Mouse (Mus musculus) intestine, embryonic 16.5 days (tissue): ENCODE results near the gene Eps8l2. TPM values are rescaled to one million over a fixed set of nuclear protein-coding genes. Genes with fewer than 3 reads are reported as not detected.

Experiments used
- ATAC-seq: fragments of 200-750 bp; cut with Nextera tagmentation; 2 replicates; pipeline ENCODE4 v1.8.0; 2017; ENCODE audit warnings: moderate TSS enrichment, moderate library complexity
- H3K27ac ChIP-seq: fragments of 300-500 bp; sonication (generic); 2 replicates; pipeline ENCODE4 v1.5.1; 2014; ENCODE audit warnings: mild to moderate bottlenecking, low read length
- H3K27me3 ChIP-seq: fragments of 300-500 bp; sonication (generic); replicated peaks from 2 replicates; pipeline ENCODE4 v1.6.1; 2014; ENCODE audit warnings: low read length, control low read depth, mixed read lengths; ENCODE audit not compliant: control insufficient read depth, insufficient read depth
- H3K36me3 ChIP-seq: fragments of 300-500 bp; sonication (generic); 2 replicates; pipeline ENCODE4 v1.6.1; 2014; ENCODE audit warnings: low read length, control low read depth; ENCODE audit not compliant: control insufficient read depth, insufficient read depth
- H3K4me1 ChIP-seq: fragments of 300-500 bp; sonication (generic); 2 replicates; pipeline ENCODE4 v1.6.1; 2014; ENCODE audit warnings: low read length, control low read depth, mixed read lengths; ENCODE audit not compliant: control insufficient read depth, insufficient read depth
- H3K4me2 ChIP-seq: fragments of 300-500 bp; sonication (generic); 2 replicates; pipeline ENCODE4 v1.6.1; 2014; ENCODE audit warnings: low read depth, low read length, control low read depth
- H3K4me3 ChIP-seq: fragments of 300-500 bp; sonication (generic); 2 replicates; pipeline ENCODE4 v1.5.1; 2014; ENCODE audit warnings: mild to moderate bottlenecking, low read length
- H3K9ac ChIP-seq: fragments of 300-500 bp; sonication (generic); 2 replicates; pipeline ENCODE4 v1.6.1; 2014; ENCODE audit warnings: low read depth, low read length
- H3K9me3 ChIP-seq: fragments of 300-500 bp; sonication (generic); 2 replicates; pipeline ENCODE4 v1.6.1; 2016; ENCODE audit warnings: low read length, control low read depth; ENCODE audit not compliant: control insufficient read depth
- WGBS: fragments of 180-500 bp; shearing (Covaris S2); extraction: QIAGEN DNeasy Blood & Tissue Kit; methylation state at CpG from one replicate; pipeline ENCODE4 v1.1.7; 2014; 5-methylcytosine and 5-hydroxymethylcytosine counted together
- polyA plus RNA-seq: library from polyadenylated mRNA; unstranded; fragments of >200 nt; fragmentation: Nextera tagmentation; extraction: Ambion mirVana; gene quantifications from 2 replicates; pipeline ENCODE4 v1.2.1, GENCODE M21; 2015

Eps8l2 gene
- polyA plus RNA-seq, 1 experiment from 2014 or later: 191 TPM

- Histone ChIP-seq H3K4me1 (peaks cover 20% of the 10 kb centered on the region), H3K27ac (peak within 1 kb of the TSS; percentile 100), H3K27me3 (no peaks in the 10 kb centered on the region), H3K9ac (peak within 1 kb of the TSS; percentile 95), H3K4me2 (peak within 1 kb of the TSS; percentile 99), H3K9me3 (no peaks in the 10 kb centered on the region), H3K36me3 (peaks cover under 1% of the 10 kb centered on the region; the same call in 1 of the 2 replicates), H3K4me3 (peak within 1 kb of the TSS; percentile 71)
- ATAC-seq: peak; percentile 95
- WGBS: under 1% methylated on average over 105 of the region's 105 CpGs
Measured at GRCm38 (mm10) chr7:141327469-141328372, 11.0 kb upstream of the Eps8l2 start, which contains the start of the genes Deaf1 and Tmem80. Deaf1 (minus strand) TSS chr7:141327690. Tmem80 (plus strand) TSS chr7:141327739.

- Histone ChIP-seq H3K9ac (peak overlapping the region; percentile 95), H3K27ac (peak overlapping the region; percentile 100), H3K4me3 (peak overlapping the region; percentile 71), H3K36me3 (0 out of 2 replicates have a peak, but pooled peaks cover 5% of the 10 kb centered on the region), H3K9me3 (no peaks in the 10 kb centered on the region), H3K4me2 (peak overlapping the region; percentile 66), H3K27me3 (no peaks in the 10 kb centered on the region), H3K4me1 (peaks cover 20% of the 10 kb centered on the region)
- WGBS: 14% methylated on average over 24 of the region's 24 CpGs
- ATAC-seq: peak; percentile 29
Measured at GRCm38 (mm10) chr7:141328373-141328990, 10.2 kb upstream of the Eps8l2 start.

- Histone ChIP-seq H3K4me1 (peaks cover 16% of the 10 kb centered on the region), H3K9me3 (no peaks in the 10 kb centered on the region), H3K27ac (no peak overlapping the region), H3K4me3 (no peak overlapping the region), H3K9ac (no peak overlapping the region), H3K4me2 (no peak overlapping the region), H3K36me3 (0 out of 2 replicates have a peak, but pooled peaks cover 5% of the 10 kb centered on the region), H3K27me3 (no peaks in the 10 kb centered on the region)
- ATAC-seq: no peak
Measured at GRCm38 (mm10) chr7:141330706-141331105, 8.0 kb upstream of the Eps8l2 start.

- ATAC-seq: no peak
Measured at GRCm38 (mm10) chr7:141331990-141332389, 6.7 kb upstream of the Eps8l2 start.

GRCm38 (mm10) chr7:141335044-141335579, 3.6 kb upstream of the Eps8l2 start:
- 79% methylated on average over 2 of the region's 2 CpGs for WGBS
- no peaks in the 10 kb centered on the region for H3K9me3 ChIP-seq
- H3K4me3 ChIP-seq: no peak overlapping the region

More at GRCm38 (mm10) chr7:141331990-141332389, 6.7 kb upstream of the Eps8l2 start:
- H3K4me2 ChIP-seq: no peak overlapping the region
- WGBS: 78% methylated on average over 6 of the region's 6 CpGs
- no peaks in the 10 kb centered on the region for H3K9me3 ChIP-seq
- H3K36me3 ChIP-seq: 0 out of 2 replicates have a peak, but pooled peaks cover 5% of the 10 kb centered on the region
- no peak overlapping the region for H3K9ac ChIP-seq
- no peak overlapping the region for H3K4me3 ChIP-seq
- peaks cover 3% of the 10 kb centered on the region for H3K4me1 ChIP-seq
- H3K27ac ChIP-seq: 0 out of 2 replicates have a peak overlapping the region, but pooled peaks have one; percentile 1
- H3K27me3 ChIP-seq: no peaks in the 10 kb centered on the region

GRCm38 (mm10) chr7:141335682-141336081, 3.0 kb upstream of the Eps8l2 start:
- no peak overlapping the region for H3K27ac ChIP-seq
- ATAC-seq: no peak
- no peaks in the 10 kb centered on the region for H3K9me3 ChIP-seq
- no peak overlapping the region for H3K4me3 ChIP-seq
- peaks cover 11% of the 10 kb centered on the region for H3K4me1 ChIP-seq
- no peak overlapping the region for H3K4me2 ChIP-seq
- no peak overlapping the region for H3K9ac ChIP-seq
- 88% methylated on average over 4 of the region's 4 CpGs for WGBS
- H3K36me3 ChIP-seq: 0 out of 2 replicates have a peak, but pooled peaks cover 5% of the 10 kb centered on the region
- no peaks in the 10 kb centered on the region for H3K27me3 ChIP-seq

More at GRCm38 (mm10) chr7:141335044-141335579, 3.6 kb upstream of the Eps8l2 start:
- H3K9ac ChIP-seq: no peak overlapping the region
- ATAC-seq: no peak
- H3K27me3 ChIP-seq: no peaks in the 10 kb centered on the region
- H3K36me3 ChIP-seq: 0 out of 2 replicates have a peak, but pooled peaks cover 5% of the 10 kb centered on the region
- no peak overlapping the region for H3K4me2 ChIP-seq
- H3K4me1 ChIP-seq: peaks cover 11% of the 10 kb centered on the region
- H3K27ac ChIP-seq: no peak overlapping the region

- Histone ChIP-seq H3K27ac (no peak overlapping the region), H3K9ac (no peak overlapping the region), H3K4me3 (no peak overlapping the region), H3K27me3 (no peaks in the 10 kb centered on the region), H3K9me3 (no peaks in the 10 kb centered on the region), H3K36me3 (0 out of 2 replicates have a peak, but pooled peaks cover 5% of the 10 kb centered on the region), H3K4me1 (peaks cover 11% of the 10 kb centered on the region), H3K4me2 (no peak overlapping the region)
- WGBS: 77% methylated on average over 3 of the region's 3 CpGs
- no peak for ATAC-seq
Measured at GRCm38 (mm10) chr7:141336296-141336695, 2.4 kb upstream of the Eps8l2 start.

- peak overlapping the region; percentile 56 for H3K4me2 ChIP-seq
- H3K27me3 ChIP-seq: no peaks in the 10 kb centered on the region
- H3K4me1 ChIP-seq: peaks cover 24% of the 10 kb centered on the region
- no peak for ATAC-seq
- peak overlapping the region; percentile 97 for H3K27ac ChIP-seq
- H3K4me3 ChIP-seq: peak overlapping the region; percentile 58
- H3K36me3 ChIP-seq: peaks cover 5% of the 10 kb centered on the region; the same call in 1 of the 2 replicates
- H3K9me3 ChIP-seq: no peaks in the 10 kb centered on the region
- 71% methylated on average over 3 of the region's 3 CpGs for WGBS
- peak overlapping the region; percentile 77 for H3K9ac ChIP-seq
Measured at GRCm38 (mm10) chr7:141337716-141338416, 814 bp upstream of the Eps8l2 start.
